Mouse (Mus musculus) E14TG2a.4 (cell line): ENCODE data around the gene Cfap77.

Experiments used
- H3K27me3 ChIP-seq: 2 replicates; pipeline ENCODE4 v1.6.1; 2014; ENCODE audit warnings: low read length, control low read depth; ENCODE audit not compliant: insufficient read depth
- H3K36me3 ChIP-seq: 2 replicates; pipeline ENCODE4 v1.6.1; 2014; ENCODE audit warnings: low read length, control low read depth; ENCODE audit not compliant: insufficient read depth
- H3K4me1 ChIP-seq: replicated peaks from 2 replicates; pipeline ENCODE4 v1.6.1; 2014; ENCODE audit warnings: low read depth, low read length, control low read depth
- H3K4me3 ChIP-seq: replicated peaks from 2 replicates; pipeline ENCODE4 v1.5.1; 2014; ENCODE audit warnings: mild to moderate bottlenecking, low read length
- H3K9me3 ChIP-seq: 2 replicates; pipeline ENCODE4 v1.6.1; 2014; ENCODE audit warnings: low read length, control low read depth
- CTCF ChIP-seq: conservative IDR thresholded peaks from 2 replicates; pipeline ENCODE4 v1.5.1; 2014; ENCODE audit warnings: low read length
- NANOG ChIP-seq: IDR thresholded peaks from 2 replicates; pipeline ENCODE4 v1.6.1; 2014; ENCODE audit warnings: borderline replicate concordance, low read length, mixed read lengths
- POU5F1 ChIP-seq: IDR thresholded peaks from 2 replicates; pipeline ENCODE4 v1.6.1; 2014; ENCODE audit warnings: low read length, borderline replicate concordance

Gene Cfap77

GRCm38 (mm10) chr2:28917518-28918361 is 137.1 kb downstream of the Cfap77 start:
- peaks cover 92% of the 10 kb centered on the region for H3K27me3 ChIP-seq
- peaks cover 29% of the 10 kb centered on the region for H3K4me1 ChIP-seq
- H3K9me3 ChIP-seq = no peaks in the 10 kb centered on the region
- H3K36me3 ChIP-seq = no peaks in the 10 kb centered on the region
- TF ChIP-seq POU5F1 (no peak), CTCF (no peak), NANOG (no peak)
- peak overlapping the region; percentile 71 for H3K4me3 ChIP-seq

- no peaks in the 10 kb centered on the region for H3K9me3 ChIP-seq
- TF ChIP-seq NANOG (no peak), CTCF (no peak), POU5F1 (no peak)
- peaks cover 34% of the 10 kb centered on the region for H3K4me1 ChIP-seq
- H3K36me3 ChIP-seq = no peaks in the 10 kb centered on the region
- H3K4me3 ChIP-seq = peak overlapping the region; percentile 71
- H3K27me3 ChIP-seq = peaks cover 92% of the 10 kb centered on the region
Observed at GRCm38 (mm10) chr2:28917156-28917517, 137.7 kb downstream of the Cfap77 start.

GRCm38 (mm10) chr2:28916513-28916865 is 138.4 kb downstream of the Cfap77 start, which contains the start of gene Barhl1:
Barhl1 (minus strand) TSS chr2:28916668.
- Histone ChIP-seq H3K4me3 (peak within 1 kb of the TSS; percentile 71), H3K4me1 (peaks cover 41% of the 10 kb centered on the region), H3K9me3 (no peaks in the 10 kb centered on the region), H3K27me3 (peaks cover 92% of the 10 kb centered on the region), H3K36me3 (no peaks in the 10 kb centered on the region)
- TF ChIP-seq NANOG (no peak), CTCF (no peak), POU5F1 (no peak)

DNA sequence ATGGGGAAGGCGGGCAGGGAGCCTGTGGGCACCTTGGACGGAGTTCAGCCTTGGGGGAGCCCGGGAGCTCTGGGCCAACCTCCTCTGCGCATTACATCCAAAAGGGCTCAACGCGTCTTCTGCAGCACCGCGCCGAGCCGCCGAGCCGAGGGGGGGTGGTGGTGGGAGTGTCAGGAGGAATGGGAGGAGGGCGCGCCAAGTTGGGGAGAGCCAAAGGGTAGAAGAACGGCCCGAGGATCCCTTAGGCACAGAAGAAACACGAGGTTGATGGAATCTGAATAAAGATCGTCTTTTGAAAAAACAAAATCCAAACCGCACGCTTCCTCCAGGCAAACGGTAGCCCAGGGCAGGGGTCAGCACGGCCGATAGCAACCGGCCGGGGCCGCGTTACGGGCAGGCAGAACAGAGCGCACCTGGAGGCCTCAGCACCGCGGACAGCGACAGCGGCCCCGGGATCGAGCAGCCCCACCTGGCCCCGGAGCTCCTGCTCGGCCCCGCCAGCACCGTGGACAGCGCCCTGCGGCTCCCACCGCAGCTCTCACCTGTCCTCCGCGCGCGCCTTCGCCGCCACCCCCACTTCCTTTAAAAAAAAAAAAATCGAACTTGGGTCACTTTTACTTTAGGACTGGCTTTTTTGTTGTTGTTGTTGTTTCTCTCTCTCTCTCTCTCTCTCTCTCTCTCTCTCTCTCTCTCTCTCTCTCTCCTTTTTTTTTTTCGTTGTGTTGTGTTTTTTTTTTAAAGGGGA is 138.9 kb downstream of the Cfap77 start:
- Histone ChIP-seq H3K4me1 (peaks cover 46% of the 10 kb centered on the region), H3K27me3 (peaks cover 92% of the 10 kb centered on the region), H3K9me3 (0 out of 2 replicates have a peak, but pooled peaks cover under 1% of the 10 kb centered on the region), H3K36me3 (no peaks in the 10 kb centered on the region), H3K4me3 (peak overlapping the region; percentile 46)
- TF ChIP-seq POU5F1 = no peak
- no peak for TF ChIP-seq NANOG
- no peak for TF ChIP-seq CTCF

GRCm38 (mm10) chr2:28915104-28915738 is 139.6 kb downstream of the Cfap77 start:
- 0 out of 2 replicates have a peak overlapping the region, but pooled peaks have one; percentile 1 for H3K4me3 ChIP-seq
- no peaks in the 10 kb centered on the region for H3K36me3 ChIP-seq
- no peak for TF ChIP-seq CTCF
- no peak for TF ChIP-seq POU5F1
- TF ChIP-seq NANOG = no peak
- peaks cover 50% of the 10 kb centered on the region for H3K4me1 ChIP-seq
- H3K27me3 ChIP-seq = peaks cover 95% of the 10 kb centered on the region
- 0 out of 2 replicates have a peak, but pooled peaks cover 2% of the 10 kb centered on the region for H3K9me3 ChIP-seq

DNA sequence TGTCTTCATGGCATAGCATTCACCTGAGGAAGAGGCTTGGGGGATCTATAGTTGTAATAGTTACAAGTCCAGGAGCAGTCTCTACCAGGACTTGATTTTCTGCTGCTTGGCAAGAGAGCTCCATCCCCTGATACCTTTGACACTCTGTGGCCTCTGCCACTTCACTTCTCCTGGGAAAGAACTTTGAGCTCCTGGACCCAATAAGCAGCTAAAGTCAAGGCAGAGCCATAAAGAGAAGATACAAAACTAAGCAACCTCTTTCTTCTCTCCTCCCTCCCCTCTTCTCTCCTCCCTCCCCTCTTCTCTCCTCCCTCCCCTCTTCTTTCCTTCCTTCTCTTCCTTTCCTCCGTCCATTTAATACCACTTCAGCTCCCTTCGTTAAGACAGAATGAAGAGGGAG is 140.7 kb downstream of the Cfap77 start:
- H3K27me3 ChIP-seq = peaks cover 97% of the 10 kb centered on the region
- H3K36me3 ChIP-seq = no peaks in the 10 kb centered on the region
- no peak overlapping the region for H3K4me3 ChIP-seq
- peaks cover 53% of the 10 kb centered on the region for H3K4me1 ChIP-seq
- TF ChIP-seq POU5F1 (no peak), CTCF (no peak), NANOG (no peak)
- H3K9me3 ChIP-seq = 0 out of 2 replicates have a peak, but pooled peaks cover 2% of the 10 kb centered on the region

- TF ChIP-seq POU5F1 (no peak), CTCF (no peak)
- 0 out of 2 replicates have a peak, but pooled peaks cover 2% of the 10 kb centered on the region for H3K9me3 ChIP-seq
- no peaks in the 10 kb centered on the region for H3K36me3 ChIP-seq
- H3K4me1 ChIP-seq = peaks cover 54% of the 10 kb centered on the region
- H3K27me3 ChIP-seq = peaks cover 96% of the 10 kb centered on the region
- no peak overlapping the region for H3K4me3 ChIP-seq
Observed at GRCm38 (mm10) chr2:28912961-28913360, 141.9 kb downstream of the Cfap77 start.

- Histone ChIP-seq H3K4me3 (peak overlapping the region; percentile 55), H3K36me3 (no peaks in the 10 kb centered on the region), H3K4me1 (peaks cover 59% of the 10 kb centered on the region), H3K27me3 (peaks cover 88% of the 10 kb centered on the region), H3K9me3 (0 out of 2 replicates have a peak, but pooled peaks cover 2% of the 10 kb centered on the region)
- TF ChIP-seq CTCF = no peak
- no peak for TF ChIP-seq POU5F1
- TF ChIP-seq NANOG = no peak
Observed at GRCm38 (mm10) chr2:28912039-28912700, 142.7 kb downstream of the Cfap77 start.
